Mouse (Mus musculus) midbrain, embryonic 13.5 days (tissue): ENCODE measurements at regions not wholly inside any gene's neighbourhood (a gene's known extent, or its start where the extent isn't known, plus 50 kb on each side); places are given as distances from the start of the nearest gene placed in this dataset.

Experiments used
- ATAC-seq: fragments of 200-750 bp; cut with Nextera tagmentation; 2 replicates; pipeline ENCODE4 v1.8.0; 2017; ENCODE audit warnings: mild to moderate bottlenecking, moderate TSS enrichment, moderate library complexity
- H3K27ac ChIP-seq: fragments of 300-500 bp; sonication (generic); 2 replicates; pipeline ENCODE4 v1.5.1; 2015; ENCODE audit warnings: inconsistent platforms, mild to moderate bottlenecking, moderate library complexity
- H3K27me3 ChIP-seq: fragments of 300-500 bp; sonication (generic); 2 replicates; pipeline ENCODE4 v1.6.1; 2015; ENCODE audit warnings: mild to moderate bottlenecking, inconsistent platforms
- H3K36me3 ChIP-seq: fragments of 300-500 bp; sonication (generic); 2 replicates; pipeline ENCODE4 v1.6.1; 2015; ENCODE audit warnings: mild to moderate bottlenecking, inconsistent platforms
- H3K4me1 ChIP-seq: fragments of 300-500 bp; sonication (generic); replicated peaks from 2 replicates; pipeline ENCODE4 v1.6.1; 2015; ENCODE audit warnings: inconsistent platforms
- H3K4me2 ChIP-seq: fragments of 300-500 bp; sonication (generic); replicated peaks from 2 replicates; pipeline ENCODE4 v1.6.1; 2015; ENCODE audit warnings: moderate library complexity, mild to moderate bottlenecking, inconsistent platforms
- H3K4me3 ChIP-seq: fragments of 300-500 bp; sonication (generic); replicated peaks from 2 replicates; pipeline ENCODE4 v1.5.1; 2015; ENCODE audit warnings: mild to moderate bottlenecking, inconsistent platforms
- H3K9ac ChIP-seq: fragments of 300-500 bp; sonication (generic); replicated peaks from 2 replicates; pipeline ENCODE4 v1.6.1; 2015; ENCODE audit warnings: mild to moderate bottlenecking, inconsistent platforms
- H3K9me3 ChIP-seq: fragments of 300-500 bp; sonication (generic); 2 replicates; pipeline ENCODE4 v1.6.1; 2016; ENCODE audit warnings: mild to moderate bottlenecking, inconsistent platforms
- WGBS: fragments of 180-500 bp; shearing (Covaris S2); methylation state at CpG from one replicate; pipeline ENCODE4 v1.1.7; 2015; 5-methylcytosine and 5-hydroxymethylcytosine counted together

GRCm38 (mm10) chr17:3962176-3962575, 266.1 kb upstream of the Nox3 start:
- H3K4me2 ChIP-seq: no peak overlapping the region
- no peak overlapping the region for H3K27ac ChIP-seq
- ATAC-seq: no peak
- H3K36me3 ChIP-seq: no peaks in the 10 kb centered on the region
- WGBS: 56% methylated on average over 3 of the region's 3 CpGs
- no peak overlapping the region for H3K9ac ChIP-seq
- H3K4me1 ChIP-seq: 0 out of 2 replicates have a peak, but pooled peaks cover 5% of the 10 kb centered on the region
- no peak overlapping the region for H3K4me3 ChIP-seq
- H3K9me3 ChIP-seq: no peaks in the 10 kb centered on the region
- H3K27me3 ChIP-seq: no peaks in the 10 kb centered on the region

GRCm38 (mm10) chr17:3946540-3946939, 250.5 kb upstream of the Nox3 start:
- whole genome bisulfite sequencing: 78% methylated on average over 3 of the region's 3 CpGs

GRCm38 (mm10) chr17:3936361-3936760, 240.3 kb upstream of the Nox3 start:
- no peak overlapping the region for H3K4me3 ChIP-seq
- peaks cover 6% of the 10 kb centered on the region; the same call in 1 of the 2 replicates for H3K4me1 ChIP-seq
- H3K4me2 ChIP-seq: no peak overlapping the region
- H3K27me3 ChIP-seq: no peaks in the 10 kb centered on the region
- no peak overlapping the region for H3K27ac ChIP-seq
- no peak for ATAC-seq
- no peaks in the 10 kb centered on the region; the same call in 1 of the 2 replicates for H3K9me3 ChIP-seq
- H3K36me3 ChIP-seq: no peaks in the 10 kb centered on the region
- 87% methylated on average over 4 of the region's 4 CpGs for WGBS
- H3K9ac ChIP-seq: no peak overlapping the region

More at GRCm38 (mm10) chr17:3946540-3946939, 250.5 kb upstream of the Nox3 start:
- Histone ChIP-seq H3K4me1 (no peaks in the 10 kb centered on the region), H3K9me3 (no peaks in the 10 kb centered on the region), H3K27me3 (no peaks in the 10 kb centered on the region), H3K27ac (no peak overlapping the region), H3K4me2 (no peak overlapping the region), H3K36me3 (no peaks in the 10 kb centered on the region), H3K4me3 (no peak overlapping the region), H3K9ac (no peak overlapping the region)
- no peak for ATAC-seq

- Histone ChIP-seq H3K36me3 (no peaks in the 10 kb centered on the region), H3K27ac (no peak overlapping the region), H3K4me2 (no peak overlapping the region), H3K9me3 (no peaks in the 10 kb centered on the region), H3K4me1 (peaks cover 6% of the 10 kb centered on the region; the same call in 1 of the 2 replicates), H3K4me3 (no peak overlapping the region), H3K27me3 (no peaks in the 10 kb centered on the region), H3K9ac (no peak overlapping the region)
- 47% methylated on average over 4 of the region's 4 CpGs for WGBS
- ATAC-seq: no peak
These were observed 237.1 kb upstream of the Nox3 start for GRCm38 (mm10) chr17:3933208-3933607.

- ATAC-seq: no peak
- Histone ChIP-seq H3K9ac (no peak overlapping the region), H3K4me1 (peaks cover 6% of the 10 kb centered on the region; the same call in 1 of the 2 replicates), H3K9me3 (no peaks in the 10 kb centered on the region), H3K27ac (no peak overlapping the region), H3K4me2 (no peak overlapping the region), H3K36me3 (no peaks in the 10 kb centered on the region), H3K4me3 (no peak overlapping the region), H3K27me3 (no peaks in the 10 kb centered on the region)
- WGBS: 82% methylated on average over 5 of the region's 5 CpGs
These were observed 236.0 kb upstream of the Nox3 start for GRCm38 (mm10) chr17:3932071-3932470.

- 84% methylated on average over 4 of the region's 4 CpGs for WGBS
- no peak overlapping the region for H3K4me3 ChIP-seq
- no peaks in the 10 kb centered on the region for H3K27me3 ChIP-seq
- H3K9me3 ChIP-seq: no peaks in the 10 kb centered on the region
- ATAC-seq: no peak
- no peaks in the 10 kb centered on the region for H3K4me1 ChIP-seq
- H3K9ac ChIP-seq: no peak overlapping the region
- H3K27ac ChIP-seq: no peak overlapping the region
- H3K4me2 ChIP-seq: no peak overlapping the region
- no peaks in the 10 kb centered on the region for H3K36me3 ChIP-seq
These were observed 231.0 kb upstream of the Nox3 start for GRCm38 (mm10) chr17:3927106-3927505.

- Histone ChIP-seq H3K27me3 (no peaks in the 10 kb centered on the region), H3K4me3 (no peak overlapping the region), H3K4me2 (no peak overlapping the region), H3K36me3 (no peaks in the 10 kb centered on the region), H3K9me3 (no peaks in the 10 kb centered on the region), H3K4me1 (no peaks in the 10 kb centered on the region), H3K9ac (no peak overlapping the region), H3K27ac (no peak overlapping the region)
- no peak for ATAC-seq
These were observed 224.2 kb upstream of the Nox3 start for GRCm38 (mm10) chr17:3920282-3920681.

- no peaks in the 10 kb centered on the region for H3K9me3 ChIP-seq
- no peak for ATAC-seq
- 83% methylated on average over 3 of the region's 3 CpGs for WGBS
These were observed 196.8 kb upstream of the Nox3 start for GRCm38 (mm10) chr17:3892826-3893225.

GRCm38 (mm10) chr17:3883146-3883545, 187.1 kb upstream of the Nox3 start:
- H3K27ac ChIP-seq: no peak overlapping the region
- no peaks in the 10 kb centered on the region for H3K9me3 ChIP-seq
- no peak overlapping the region for H3K9ac ChIP-seq
- no peaks in the 10 kb centered on the region for H3K4me1 ChIP-seq
- no peak overlapping the region for H3K4me2 ChIP-seq
- WGBS: 40% methylated on average over 1 of the region's 1 CpGs
- no peaks in the 10 kb centered on the region for H3K36me3 ChIP-seq
- no peak overlapping the region for H3K4me3 ChIP-seq
- H3K27me3 ChIP-seq: no peaks in the 10 kb centered on the region
- no peak for ATAC-seq

More at GRCm38 (mm10) chr17:3892826-3893225, 196.8 kb upstream of the Nox3 start:
- Histone ChIP-seq H3K36me3 (no peaks in the 10 kb centered on the region), H3K4me3 (no peak overlapping the region), H3K27me3 (no peaks in the 10 kb centered on the region), H3K4me1 (no peaks in the 10 kb centered on the region), H3K27ac (no peak overlapping the region), H3K9ac (no peak overlapping the region), H3K4me2 (no peak overlapping the region)

GRCm38 (mm10) chr17:3879075-3879474, 183.0 kb upstream of the Nox3 start:
- H3K4me1 ChIP-seq: no peaks in the 10 kb centered on the region
- ATAC-seq: no peak
- no peak overlapping the region for H3K4me3 ChIP-seq
- WGBS: 67% methylated on average over 3 of the region's 3 CpGs
- no peaks in the 10 kb centered on the region; the same call in 1 of the 2 replicates for H3K9me3 ChIP-seq
- no peak overlapping the region for H3K9ac ChIP-seq
- no peak overlapping the region for H3K27ac ChIP-seq
- no peaks in the 10 kb centered on the region for H3K27me3 ChIP-seq
- H3K4me2 ChIP-seq: no peak overlapping the region
- H3K36me3 ChIP-seq: no peaks in the 10 kb centered on the region

- Histone ChIP-seq H3K9ac (no peak overlapping the region), H3K9me3 (no peaks in the 10 kb centered on the region), H3K36me3 (no peaks in the 10 kb centered on the region), H3K4me3 (no peak overlapping the region), H3K4me1 (peaks cover 10% of the 10 kb centered on the region), H3K27me3 (no peaks in the 10 kb centered on the region), H3K27ac (peak overlapping the region; percentile 35; the same call in 1 of the 2 replicates), H3K4me2 (no peak overlapping the region)
- 35% methylated on average over 4 of the region's 4 CpGs for WGBS
- no peak for ATAC-seq
These were observed 173.6 kb upstream of the Nox3 start for GRCm38 (mm10) chr17:3869459-3870194.

GRCm38 (mm10) chr17:3862384-3862783, 166.3 kb upstream of the Nox3 start:
- H3K27ac ChIP-seq: no peak overlapping the region

GRCm38 (mm10) chr17:3836386-3836785, 140.3 kb upstream of the Nox3 start:
- no peaks in the 10 kb centered on the region for H3K36me3 ChIP-seq
- 79% methylated on average over 4 of the region's 4 CpGs for WGBS

More at GRCm38 (mm10) chr17:3862384-3862783, 166.3 kb upstream of the Nox3 start:
- no peak overlapping the region for H3K4me3 ChIP-seq
- no peak overlapping the region for H3K4me2 ChIP-seq
- H3K9ac ChIP-seq: no peak overlapping the region
- no peaks in the 10 kb centered on the region for H3K27me3 ChIP-seq
- WGBS: 24% methylated on average over 2 of the region's 2 CpGs
- no peaks in the 10 kb centered on the region for H3K36me3 ChIP-seq
- H3K9me3 ChIP-seq: no peaks in the 10 kb centered on the region
- H3K4me1 ChIP-seq: no peaks in the 10 kb centered on the region
- no peak for ATAC-seq

More at GRCm38 (mm10) chr17:3836386-3836785, 140.3 kb upstream of the Nox3 start:
- H3K27me3 ChIP-seq: no peaks in the 10 kb centered on the region
- H3K4me3 ChIP-seq: no peak overlapping the region
- H3K9ac ChIP-seq: no peak overlapping the region
- no peaks in the 10 kb centered on the region for H3K4me1 ChIP-seq
- H3K9me3 ChIP-seq: no peaks in the 10 kb centered on the region
- H3K27ac ChIP-seq: no peak overlapping the region
- no peak for ATAC-seq
- no peak overlapping the region for H3K4me2 ChIP-seq
